ENCODE assay signal across 14 mouse cellular contexts in the genomic region with DNA sequence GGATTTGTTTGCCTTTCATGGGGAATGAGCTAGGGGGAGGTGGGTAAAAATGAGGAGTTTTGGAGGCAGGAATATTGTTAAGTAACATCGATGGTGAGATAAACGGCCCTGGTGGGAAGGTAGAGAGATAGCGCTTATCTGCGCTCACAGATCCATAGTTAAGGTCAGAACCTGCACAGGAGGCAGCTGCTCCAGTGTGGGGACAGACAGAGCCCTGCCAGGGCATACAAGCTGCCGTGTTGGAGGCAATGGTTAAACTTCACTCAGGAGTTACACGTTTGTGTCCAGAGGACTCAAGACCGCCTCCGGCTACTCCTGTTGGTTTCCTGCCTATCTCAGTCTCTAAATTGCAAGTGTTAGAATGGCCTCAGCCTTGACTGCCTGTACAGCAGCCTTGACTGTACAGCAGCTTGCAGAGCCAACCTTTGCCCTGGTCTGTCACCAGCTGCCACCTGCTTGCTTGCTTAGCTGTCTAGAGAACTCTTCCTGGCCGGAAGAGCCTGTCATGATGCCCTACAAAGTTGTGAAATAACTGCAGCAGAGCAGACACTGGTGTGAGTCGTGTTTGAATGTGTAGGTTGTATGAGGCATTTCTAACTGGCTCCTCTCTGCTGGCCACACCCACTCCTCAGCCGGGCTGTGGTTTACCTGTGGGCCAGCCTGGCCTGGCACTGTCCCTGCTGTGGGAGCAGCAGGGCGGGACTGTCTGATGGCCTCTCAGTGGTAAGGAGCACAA. TPM values are rescaled to one million over a fixed set of nuclear protein-coding genes. Genes with fewer than 3 reads are reported as not detected.
DNase-seq lines count a peak whose midpoint lies in the region; ATAC-seq and TF ChIP-seq lines count a peak whose summit lies in the region.
"Had no signal": no experiment of that assay in that cellular context is flagged by ENCODE, and none has a peak within 500 bp of the region (broad histone marks: within the 10 kb centered on the region; RNA-seq: fewer than 3 reads in every experiment).

No protein-coding gene starts in this region.

- H3K27ac ChIP-seq in gastrocnemius, adult 2 months, result peak overlapping the region; percentile 78
- H3K27ac ChIP-seq in intestine, postnatal 0 days (ENCODE audit: low read depth, low read length), result peak overlapping the region; percentile 91
- H3K27ac ChIP-seq: heart, embryonic 15.5 days; neural tube, embryonic 15.5 days had no signal

- no peak overlapping the region for H3K4me2 ChIP-seq in intestine, postnatal 0 days (replicated peaks; ENCODE audit: low read depth)
- H3K4me2 ChIP-seq: heart, embryonic 15.5 days; neural tube, embryonic 15.5 days had no signal

- intact Hi-C loops in gastrocnemius, adult 2 months (cut with DNase I), result no loop called here
- intact Hi-C loops in gastrocnemius, postnatal 14 days (cut with DNase I; ENCODE audit: low total_unique reads), result no loop called here

- no peaks in the 10 kb centered on the region for H3K27me3 ChIP-seq in E14TG2a.4 (ENCODE audit: insufficient read depth, low read length)
- no peaks in the 10 kb centered on the region for H3K27me3 ChIP-seq in intestine, postnatal 0 days (replicated peaks; ENCODE audit: control insufficient read depth, insufficient read depth, low read length)
- H3K27me3 ChIP-seq: heart, embryonic 15.5 days; neural tube, embryonic 15.5 days had no signal

- ATAC-seq in intestine, postnatal 0 days, result peak; percentile 95
- ATAC-seq: forebrain, postnatal 0 days had no signal

- no peak overlapping the region for H3K9ac ChIP-seq in intestine, postnatal 0 days (ENCODE audit: low read depth, low read length)
- H3K9ac ChIP-seq: forebrain, postnatal 0 days; heart, embryonic 15.5 days; neural tube, embryonic 15.5 days had no signal

- no peak for TF ChIP-seq CTCF in gastrocnemius, adult 2 months (IDR thresholded peaks at IDR 0.05)
- TF ChIP-seq CTCF in E14TG2a.4 (conservative IDR thresholded peaks at IDR 0.05; ENCODE audit: low read length), result no peak
- 0 out of 2 replicates have a peak, but pooled peaks have one; percentile 1 for TF ChIP-seq CTCF in intestine, postnatal 0 days (IDR thresholded peaks at IDR 0.05; ENCODE audit: low read depth)

- DNase-seq in gastrocnemius, adult 2 months, result peak; percentile 46
- DNase-seq in gastrocnemius, postnatal 14 days, result no peak
- peak; percentile 40 to 50 for DNase-seq in lung, postnatal 4 days
- DNase-seq in embryo, embryonic 9.5 days (ENCODE audit: extremely low spot score), result no peak
- DNase-seq in layer of hippocampus, adult 11-12 months (ENCODE audit: low spot score), result no peak
- no peak for DNase-seq in spleen, postnatal 14 days (ENCODE audit: low spot score in 2 of 2)
- DNase-seq: forebrain, postnatal 0 days; left cerebral cortex, postnatal 4 days; midbrain, embryonic 14.5 days had no signal

- H3K4me3 ChIP-seq in gastrocnemius, adult 2 months, result no peak overlapping the region
- peak overlapping the region; percentile 37 for H3K4me3 ChIP-seq in E14TG2a.4 (replicated peaks; ENCODE audit: low read length)
- no peak overlapping the region for H3K4me3 ChIP-seq in intestine, postnatal 0 days (ENCODE audit: low read depth, low read length)
- H3K4me3 ChIP-seq: heart, embryonic 15.5 days; neural tube, embryonic 15.5 days had no signal

- H3K9me3 ChIP-seq in E14TG2a.4 (ENCODE audit: low read length), result no peaks in the 10 kb centered on the region
- no peaks in the 10 kb centered on the region for H3K9me3 ChIP-seq in intestine, postnatal 0 days (ENCODE audit: control insufficient read depth)
- H3K9me3 ChIP-seq: heart, embryonic 15.5 days; neural tube, embryonic 15.5 days had no signal

- H3K36me3 ChIP-seq in E14TG2a.4 (ENCODE audit: insufficient read depth, low read length), result peaks cover 41% of the 10 kb centered on the region
- peaks cover 14% of the 10 kb centered on the region; the same call in 1 of the 2 replicates for H3K36me3 ChIP-seq in intestine, postnatal 0 days (ENCODE audit: control insufficient read depth, insufficient read depth)

- WGBS in intestine, postnatal 0 days, result 37% methylated on average over 12 of the region's 12 CpGs

- peaks cover 47% of the 10 kb centered on the region for H3K4me1 ChIP-seq in E14TG2a.4 (replicated peaks; ENCODE audit: low read depth, low read length)
- H3K4me1 ChIP-seq in intestine, postnatal 0 days (replicated peaks; ENCODE audit: control insufficient read depth, insufficient read depth, low read length), result no peaks in the 10 kb centered on the region; the same call in 1 of the 2 replicates
- H3K4me1 ChIP-seq: neural tube, embryonic 15.5 days had no signal

RNA-seq across cellular contexts. Expression of a gene that starts 3.7 kb away (rescaled TPM):
- total RNA-seq in gastrocnemius, adult 2 months (2021), result 10 to 100 TPM; 53.6 to 65.4 TPM
- 10 to 100 TPM; 74.0 to 90.1 TPM for total RNA-seq in gastrocnemius, postnatal 14 days (2021)
- polyA plus RNA-seq in intestine, postnatal 0 days (2015; fragmentation: Nextera tagmentation; extraction: Ambion mirVana), result 24.7 and 27.2 TPM in 2 replicates

RNA-seq across cellular contexts. Expression of a gene that starts 11.0 kb away (rescaled TPM):
- total RNA-seq in gastrocnemius, adult 2 months (2021), result under 1 TPM; 0.11 to 0.13 TPM
- not detected for total RNA-seq in gastrocnemius, postnatal 14 days (2021)
- polyA plus RNA-seq in intestine, postnatal 0 days (2015; fragmentation: Nextera tagmentation; extraction: Ambion mirVana), result 0.16 TPM in 1 of 2 replicates, not detected in the other
- total RNA-seq: forebrain, postnatal 0 days; left cerebral cortex, postnatal 4 days had no signal
- polyA plus RNA-seq: embryonic facial prominence, embryonic 11.5 days; midbrain, embryonic 14.5 days had no signal

RNA-seq across cellular contexts. Expression of a gene that starts 48.3 kb away (rescaled TPM):
- under 1 TPM; 0.10 to 0.25 TPM for total RNA-seq in gastrocnemius, adult 2 months (2021)
- under 1 TPM; 0.13 to 0.18 TPM for total RNA-seq in gastrocnemius, postnatal 14 days (2021)
- 3.9 and 4.7 TPM in 2 replicates for polyA plus RNA-seq in intestine, postnatal 0 days (2015; fragmentation: Nextera tagmentation; extraction: Ambion mirVana)

RNA-seq across cellular contexts. Expression of a gene that starts 49.9 kb away (rescaled TPM):
- total RNA-seq in gastrocnemius, adult 2 months (2021), result 10 to 100 TPM in 1 of 2 experiments, 1 to 10 TPM in 1; 6.2 to 12.6 TPM
- 1 to 10 TPM; 7.5 to 8.5 TPM for total RNA-seq in gastrocnemius, postnatal 14 days (2021)
- polyA plus RNA-seq in intestine, postnatal 0 days (2015; fragmentation: Nextera tagmentation; extraction: Ambion mirVana), result 17.5 and 18.0 TPM in 2 replicates

Comparison
In these comparisons a context has a peak if more than half of its experiments do, and no peak if none do; other contexts are left out.
1. DNase-seq: peak in gastrocnemius, adult 2 months (single experiment) and lung, postnatal 4 days (2 of 2); none in gastrocnemius, postnatal 14 days (single experiment), embryo, embryonic 9.5 days (single experiment), layer of hippocampus, adult 11-12 months (single experiment) and spleen, postnatal 14 days (0 of 2).